Mouse (Mus musculus): ENCODE data around the gene Slfn4. TPM values are rescaled to one million over a fixed set of nuclear protein-coding genes. Genes with fewer than 3 reads are reported as not detected.

Gene Slfn4
- 10 to 100 TPM; 13.0 to 17.7 TPM for total RNA-seq (2023)

DNA sequence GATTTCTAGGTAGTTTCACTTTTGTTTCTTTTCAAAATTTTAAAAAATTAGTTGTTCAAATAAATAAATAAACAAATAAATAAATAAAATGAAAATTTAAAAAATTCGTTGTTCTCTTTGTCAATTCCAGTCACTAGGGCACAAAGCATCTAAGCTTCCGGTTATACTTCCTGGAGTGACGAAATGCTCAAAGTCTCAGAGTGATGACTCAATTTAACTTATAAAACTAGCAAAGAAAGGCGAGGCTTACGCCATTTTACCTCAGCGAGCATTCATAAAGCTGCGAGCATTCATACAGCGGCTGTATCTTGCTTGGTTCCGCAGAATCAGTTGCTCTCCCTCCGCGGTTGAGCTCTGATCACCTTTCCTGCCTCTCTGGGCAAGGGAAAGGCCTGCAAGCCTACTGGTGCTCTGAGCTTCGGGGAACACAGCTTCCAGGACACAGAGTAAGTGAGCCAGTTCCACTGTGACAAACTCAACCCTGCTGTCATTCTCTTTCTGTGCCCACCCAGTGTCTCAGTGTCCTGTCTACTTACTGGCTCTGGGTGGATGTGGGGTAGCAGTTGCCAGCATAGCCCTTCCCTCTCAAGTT is at the start of gene Slfn4:
Gene Slfn4, plus strand, starts transcription at position 239 of the 592 bp plus-strand sequence.

DNA sequence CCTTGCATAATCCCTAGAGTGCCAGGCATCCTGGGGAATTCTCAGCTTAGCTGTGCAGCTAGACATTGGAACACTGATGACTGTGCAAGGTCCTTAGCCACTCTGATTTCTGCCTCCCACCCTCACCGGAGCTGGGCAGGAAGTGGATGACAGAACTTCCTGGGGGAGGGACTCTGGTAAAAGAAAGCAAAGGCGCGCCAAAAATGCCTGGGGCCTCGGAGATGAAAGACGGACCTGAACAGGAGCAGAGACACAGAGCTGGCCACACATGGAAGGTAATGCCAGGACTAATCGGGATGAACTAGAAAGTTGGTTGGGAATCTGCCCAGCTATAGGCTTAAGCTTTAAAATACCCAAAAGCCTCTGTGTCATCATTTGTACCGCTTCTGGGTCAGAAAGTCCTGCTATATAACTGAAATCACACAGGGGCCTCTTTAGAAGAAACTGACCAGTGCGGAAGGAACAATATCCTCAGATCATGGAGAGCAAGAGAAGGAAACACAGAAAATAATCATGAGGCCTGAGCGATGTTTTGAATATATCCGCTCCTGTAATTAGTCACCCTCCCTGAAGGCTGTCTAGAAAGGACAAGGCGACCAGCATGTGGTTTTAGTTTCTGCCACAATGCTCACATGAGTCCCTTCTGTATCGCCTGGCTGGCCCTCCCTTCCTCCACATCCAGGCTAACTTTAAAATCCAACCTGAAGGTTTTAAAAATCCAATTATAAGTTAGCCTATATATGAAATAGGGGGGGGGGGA is 16.3 kb downstream of the Slfn4 start, which contains the start of gene Slfn3:
Gene Slfn3, plus strand, starts transcription at position 197 of the 760 bp plus-strand sequence.

Other genes starting within 250 kb of the Slfn4 start
- gene Slfn5, start 223.8 kb upstream of the Slfn4 start, total RNA-seq (2023) = 100 to 1,000 TPM; 129 to 144 TPM
- 10 to 100 TPM; 19.5 to 25.4 TPM for gene Slfn9, start 183.4 kb upstream of the Slfn4 start, total RNA-seq (2023)
- gene Slfn8, start 154.4 kb upstream of the Slfn4 start, total RNA-seq (2023) = 10 to 100 TPM; 36.2 to 41.8 TPM
- gene Slfn2, start 110.1 kb upstream of the Slfn4 start, total RNA-seq (2023) = 100 to 1,000 TPM; 246 to 268 TPM
- 10 to 100 TPM; 36.6 to 49.4 TPM for gene Slfn1, start 58.3 kb upstream of the Slfn4 start, total RNA-seq (2023)
- 1 to 10 TPM; 5.0 to 6.3 TPM for gene Slfn3, start 16.1 kb downstream of the Slfn4 start, total RNA-seq (2023)
- not detected for gene Slfn14, start 111.5 kb downstream of the Slfn4 start, total RNA-seq (2023)
- 100 to 1,000 TPM in 1 of 2 experiments, 10 to 100 TPM in 1; 99.8 to 102 TPM for gene Ap2b1, start 123.8 kb downstream of the Slfn4 start, total RNA-seq (2023)
- 10 to 100 TPM in 1 of 2 experiments, 1 to 10 TPM in 1; 7.6 to 15.7 TPM for gene Pex12, start 127.4 kb downstream of the Slfn4 start, total RNA-seq (2023)
- gene Rasl10b, start 234.0 kb downstream of the Slfn4 start, total RNA-seq (2023) = under 1 TPM; 0.24 to 0.63 TPM

All from monocyte, adult 59 days (primary cell).